Mouse (Mus musculus) MEL (cell line): Measurements from ENCODE around the gene Klk14.

Experiments used
- RAD21 ChIP-seq: IDR thresholded peaks from 2 replicates; pipeline ENCODE4 v1.6.1; 2011; ENCODE audit warnings: mild to moderate bottlenecking, low read depth, low read length, improper control_type of control experiment
- UBTF ChIP-seq: IDR thresholded peaks from 2 replicates; pipeline ENCODE4 v1.6.1; 2012; ENCODE audit warnings: low read depth, mild to moderate bottlenecking, inconsistent platforms, low read length, improper control_type of control experiment, moderate library complexity, borderline replicate concordance; ENCODE audit not compliant: insufficient read depth

DNA sequence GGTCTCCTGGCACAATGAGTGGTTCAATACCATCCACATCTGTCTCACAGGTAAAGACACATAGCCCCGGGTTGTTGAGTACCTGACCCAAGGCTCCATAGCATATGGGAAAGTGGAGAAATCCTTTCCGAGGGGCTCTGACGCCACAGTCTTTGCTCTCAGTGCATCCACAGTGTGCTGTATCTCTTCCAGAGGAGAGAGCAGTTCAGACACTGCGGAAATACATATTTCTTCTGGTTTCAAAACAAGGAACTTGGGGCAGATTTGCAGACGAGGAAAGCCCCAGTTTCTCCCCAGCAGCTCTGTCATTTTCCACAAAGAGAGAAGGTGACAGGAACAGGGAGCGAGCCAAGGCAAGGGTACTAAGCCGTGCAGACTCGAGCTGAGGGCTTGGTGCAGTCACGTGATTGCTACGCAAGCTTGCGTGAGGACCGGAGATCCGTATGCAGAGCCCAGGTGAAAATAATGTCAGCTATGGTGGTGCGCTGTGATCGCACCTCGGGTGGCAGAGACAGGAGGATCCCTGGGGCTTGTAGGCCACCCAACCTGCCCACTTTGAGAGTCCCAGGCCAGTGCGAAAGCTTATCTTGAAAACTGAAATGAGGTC, 47.1 kb upstream of the Klk14 start:
- TF ChIP-seq UBTF (no peak), RAD21 (no peak)
